9 mouse cellular contexts compared by ENCODE assay signal in genomic region chr9:118705381-118706074, GRCm38 (mm10).
DNase-seq lines count a peak whose midpoint lies in the region; ATAC-seq and TF ChIP-seq lines count a peak whose summit lies in the region.
"Had no signal": no experiment of that assay in that cellular context is flagged by ENCODE, and none has a peak within 500 bp of the region (broad histone marks: within the 10 kb centered on the region; RNA-seq: fewer than 3 reads in every experiment).

No protein-coding gene starts in this region.

- peak; percentile 22; the same call in 1 of the 2 replicates for ATAC-seq in forebrain, embryonic 14.5 days
- no peak for ATAC-seq in forebrain, postnatal 0 days
- peak; percentile 63 for ATAC-seq in megakaryocyte progenitor cell, adult 5-6 weeks (replicated peaks; ENCODE audit: poor library complexity)
- ATAC-seq: midbrain, embryonic 13.5 days had no signal

- peaks cover 4% of the 10 kb centered on the region; the same call in 1 of the 2 replicates for H3K4me1 ChIP-seq in forebrain, embryonic 14.5 days (ENCODE audit: control insufficient read depth, insufficient read depth, low read length)
- peaks cover 7% of the 10 kb centered on the region; the same call in 1 of the 2 replicates for H3K4me1 ChIP-seq in forebrain, postnatal 0 days (ENCODE audit: insufficient read depth)
- H3K4me1 ChIP-seq: midbrain, embryonic 13.5 days had no signal

- no peaks in the 10 kb centered on the region for H3K27me3 ChIP-seq in forebrain, embryonic 14.5 days (replicated peaks; ENCODE audit: control insufficient read depth, insufficient read depth, low read length)
- H3K27me3 ChIP-seq in forebrain, postnatal 0 days (ENCODE audit: insufficient read depth, low read length), result no peaks in the 10 kb centered on the region; the same call in 1 of the 2 replicates
- H3K27me3 ChIP-seq: midbrain, embryonic 13.5 days had no signal

- H3K36me3 ChIP-seq in forebrain, embryonic 14.5 days (ENCODE audit: control insufficient read depth, insufficient read depth, low read length), result no peaks in the 10 kb centered on the region
- no peaks in the 10 kb centered on the region for H3K36me3 ChIP-seq in forebrain, postnatal 0 days (ENCODE audit: insufficient read depth)
- H3K36me3 ChIP-seq: midbrain, embryonic 13.5 days had no signal

- DNase-seq in forebrain, embryonic 14.5 days (ENCODE audit: low spot score), result no peak
- DNase-seq in forebrain, postnatal 0 days, result no peak
- peak; percentile 85 for DNase-seq in R1 (ENCODE audit: low read depth, low spot score)
- peak; percentile 28 for DNase-seq in kidney, adult 9 months
- no peak for DNase-seq in testis, postnatal 14 days (ENCODE audit: low spot score)
- no peak for DNase-seq in cerebellum, postnatal 25 days
- DNase-seq in right cerebral cortex, adult 18-20 months, result no peak

- no peak for TF ChIP-seq CTCF in forebrain, postnatal 0 days (IDR thresholded peaks at IDR 0.05; ENCODE audit: low read depth)

- WGBS in forebrain, embryonic 14.5 days, result 58% methylated on average over 14 of the region's 14 CpGs
- WGBS in forebrain, postnatal 0 days, result 60% methylated on average over 14 of the region's 14 CpGs

- H3K9ac ChIP-seq in forebrain, embryonic 14.5 days (ENCODE audit: low read length), result no peak overlapping the region
- no peak overlapping the region for H3K9ac ChIP-seq in forebrain, postnatal 0 days
- H3K9ac ChIP-seq: midbrain, embryonic 13.5 days had no signal

- H3K27ac ChIP-seq in forebrain, embryonic 14.5 days (ENCODE audit: low read depth, low read length), result no peak overlapping the region
- H3K27ac ChIP-seq in forebrain, postnatal 0 days (ENCODE audit: low read depth, low read length), result no peak overlapping the region
- H3K27ac ChIP-seq: midbrain, embryonic 13.5 days had no signal

- H3K9me3 ChIP-seq in forebrain, embryonic 14.5 days (replicated peaks; ENCODE audit: control insufficient read depth, low read length), result no peaks in the 10 kb centered on the region
- no peaks in the 10 kb centered on the region for H3K9me3 ChIP-seq in forebrain, postnatal 0 days (ENCODE audit: low read length)
- H3K9me3 ChIP-seq: midbrain, embryonic 13.5 days had no signal

- H3K4me2 ChIP-seq in forebrain, embryonic 14.5 days (ENCODE audit: low read length), result no peak overlapping the region
- H3K4me2 ChIP-seq in forebrain, postnatal 0 days (ENCODE audit: low read depth), result no peak overlapping the region
- H3K4me2 ChIP-seq: midbrain, embryonic 13.5 days had no signal

- H3K4me3 ChIP-seq in forebrain, embryonic 14.5 days (ENCODE audit: low read depth, low read length), result no peak overlapping the region
- H3K4me3 ChIP-seq in forebrain, postnatal 0 days (ENCODE audit: low read depth, low read length), result no peak overlapping the region
- H3K4me3 ChIP-seq: midbrain, embryonic 13.5 days had no signal

Comparison
In these comparisons a context has a peak if more than half of its experiments do, and no peak if none do; other contexts are left out.
1. DNase-seq: peak in R1 (single experiment) and kidney, adult 9 months (single experiment); none in forebrain, embryonic 14.5 days (single experiment), forebrain, postnatal 0 days (single experiment), testis, postnatal 14 days (single experiment), cerebellum, postnatal 25 days (0 of 2) and right cerebral cortex, adult 18-20 months (single experiment).